Mouse (Mus musculus): Measurements from ENCODE around the gene Stn1.

Stn1 gene

DNA sequence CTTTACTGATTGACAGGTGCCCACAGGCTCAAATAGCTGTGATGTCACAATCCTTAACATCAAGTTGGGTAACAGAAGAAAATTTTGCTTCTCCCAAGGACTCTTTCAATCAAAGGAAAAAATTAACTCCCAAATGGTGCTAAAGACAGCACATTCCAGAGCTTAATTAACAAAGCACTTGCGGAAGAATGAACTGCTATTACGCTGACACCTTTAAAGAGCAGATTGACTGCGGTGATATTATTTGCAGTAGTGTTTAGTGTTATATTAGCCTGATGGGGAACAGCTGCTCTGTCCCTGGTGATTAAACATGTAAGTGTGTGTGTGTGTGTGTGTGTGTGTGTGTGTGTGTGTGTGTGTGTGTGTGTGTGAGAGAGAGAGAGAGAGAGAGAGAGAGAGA lies 7.7 kb upstream of the Stn1 start:
- in situ Hi-C loops (cut with MboI; ENCODE audit: low sequenced_read_pairs): no loop called here

GRCm38 (mm10) chr19:47542441-47542840 lies 5.1 kb upstream of the Stn1 start:
- in situ Hi-C loops (cut with MboI; ENCODE audit: low sequenced_read_pairs): no loop called here

DNA sequence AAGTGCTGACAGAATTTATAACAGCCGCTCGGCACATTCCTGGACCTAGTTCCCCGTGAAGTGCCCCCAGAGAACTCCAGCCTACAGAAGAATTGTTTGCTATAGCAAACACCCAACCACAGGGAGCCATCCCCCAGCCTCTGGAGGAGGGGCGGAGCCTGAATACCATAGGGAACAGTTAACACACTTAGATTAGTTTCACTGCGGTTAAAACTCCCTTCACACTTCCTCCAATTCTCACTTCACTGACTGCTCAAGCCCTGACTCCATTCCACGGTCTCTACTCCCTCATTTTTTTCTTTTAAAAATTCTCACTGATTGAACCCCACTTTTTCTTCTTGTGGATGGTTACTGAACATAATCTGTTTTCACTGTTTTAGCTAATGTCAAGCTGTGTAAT lies 1.5 kb upstream of the Stn1 start:
- in situ Hi-C loops (cut with MboI; ENCODE audit: low sequenced_read_pairs): no loop called here

GRCm38 (mm10) chr19:47537879-47538278 lies 572 bp upstream of the Stn1 start:
- in situ Hi-C loops (cut with MboI; ENCODE audit: low sequenced_read_pairs): no loop called here

DNA sequence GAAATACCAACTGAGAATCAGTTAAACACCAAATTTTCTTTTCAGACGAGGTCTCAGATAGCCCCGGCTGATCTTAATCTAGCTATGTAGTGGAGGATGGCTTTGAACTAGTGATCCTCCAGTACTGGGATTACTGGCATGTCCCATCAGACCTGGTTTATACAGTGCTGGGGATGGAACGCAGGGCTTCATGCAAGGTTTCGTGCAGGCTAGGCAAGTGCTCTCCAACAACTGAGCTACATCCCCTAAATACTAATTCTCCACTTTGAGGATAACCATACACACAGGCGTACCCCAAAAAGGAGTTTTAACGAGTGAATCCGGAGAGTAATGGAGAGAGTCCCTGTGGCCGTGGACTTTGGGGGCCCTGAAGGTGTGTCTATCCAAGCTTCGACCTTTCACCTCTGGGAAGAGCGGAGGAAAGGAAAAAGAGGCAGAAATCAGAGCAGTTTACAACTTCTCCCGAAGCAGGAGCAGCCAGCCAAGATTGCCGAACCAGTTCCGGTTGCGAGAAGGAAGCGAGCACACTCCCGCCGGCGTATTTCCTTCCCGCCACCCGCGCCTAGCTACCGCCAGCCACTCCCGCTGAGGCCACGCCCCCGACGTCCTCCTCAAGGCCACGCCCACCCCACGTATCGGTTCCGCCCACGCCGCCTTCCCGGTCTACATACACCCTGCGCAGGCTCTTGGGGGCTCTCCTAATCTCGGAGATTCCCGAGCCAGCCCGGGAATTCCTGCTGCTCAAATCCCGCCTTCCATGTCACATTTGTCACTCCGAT lies 597 bp downstream of the Stn1 start:
- in situ Hi-C loops (cut with MboI; ENCODE audit: low sequenced_read_pairs): no loop called here

- in situ Hi-C loops (cut with MboI; ENCODE audit: low sequenced_read_pairs): no loop called here
These were observed 3.2 kb downstream of the Stn1 start for GRCm38 (mm10) chr19:47534131-47534530.

DNA sequence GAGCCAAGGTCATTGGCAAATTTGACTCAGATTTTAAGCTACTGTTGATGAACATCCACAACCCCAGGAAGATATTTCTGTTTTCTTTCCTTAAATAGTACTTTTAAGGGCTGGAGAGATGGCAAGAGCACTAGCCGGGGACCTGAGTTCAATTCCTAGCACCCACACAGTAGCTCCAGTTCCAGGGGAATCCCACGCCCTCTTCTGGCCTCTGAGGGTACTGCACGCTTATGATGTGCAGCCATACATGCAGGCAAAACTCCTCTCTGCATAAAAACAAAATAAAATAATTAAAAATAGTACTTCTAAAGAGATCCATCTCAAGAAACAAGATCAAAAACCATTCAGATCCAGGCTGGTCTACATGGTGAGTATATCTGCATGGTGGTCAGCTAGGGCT lies 4.9 kb downstream of the Stn1 start:
- in situ Hi-C loops (cut with MboI; ENCODE audit: low sequenced_read_pairs): no loop called here

DNA sequence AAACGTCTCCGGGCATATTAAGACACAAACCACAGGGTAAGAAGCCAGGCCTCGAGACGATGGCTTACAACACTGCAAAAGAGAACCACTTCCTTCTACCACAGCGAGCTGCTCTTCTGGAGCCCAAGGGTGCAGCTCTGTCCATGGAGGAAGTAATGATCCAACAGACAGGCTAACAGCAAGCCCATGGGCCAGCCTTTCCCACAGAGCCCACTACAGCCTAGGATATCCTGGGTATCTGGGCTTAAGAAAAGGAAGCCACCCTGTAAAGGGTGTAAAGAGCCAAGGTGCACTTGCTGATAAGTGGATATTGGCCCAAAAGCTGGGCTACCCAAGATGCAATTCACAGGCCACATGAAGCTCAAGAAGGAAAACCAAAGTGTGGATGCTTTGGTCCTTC lies 6.0 kb downstream of the Stn1 start:
- in situ Hi-C loops (cut with MboI; ENCODE audit: low sequenced_read_pairs): no loop called here

DNA sequence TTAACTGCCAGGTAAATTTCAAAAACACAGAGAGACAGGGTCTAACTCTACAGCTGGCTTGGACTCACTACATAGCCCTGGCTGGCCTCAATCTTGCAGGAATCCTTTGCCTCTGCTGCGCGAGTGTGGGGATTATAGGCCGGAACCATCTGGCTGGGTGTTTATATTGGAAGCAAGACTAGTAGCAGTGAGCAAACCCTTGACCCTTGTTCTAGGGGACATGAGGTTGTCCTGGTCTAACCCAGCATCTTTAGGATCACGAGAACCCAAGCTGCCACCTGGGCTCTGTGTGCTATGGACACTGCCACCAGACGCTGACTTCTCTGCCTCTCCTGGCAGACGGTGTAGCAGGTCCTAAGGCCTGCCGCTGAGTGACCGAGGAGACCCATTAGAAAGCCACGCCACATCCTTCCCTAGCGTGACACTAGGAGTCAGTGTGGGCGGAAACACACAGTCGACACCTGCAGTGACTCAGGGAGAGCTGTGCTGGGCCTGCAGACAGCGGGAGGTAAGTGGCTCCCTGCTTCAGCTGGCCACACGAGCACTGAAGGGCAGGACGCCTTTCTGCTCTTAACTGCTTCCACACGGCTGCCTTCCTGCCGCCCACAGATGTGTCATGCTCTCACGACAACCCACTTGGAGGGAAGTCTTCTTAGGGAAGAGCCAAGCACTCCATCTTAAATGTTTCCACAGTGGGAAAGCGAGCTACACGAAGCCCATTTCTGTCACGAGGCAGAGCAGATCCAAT lies 10.9 kb downstream of the Stn1 start:
- in situ Hi-C loops (cut with MboI; ENCODE audit: low sequenced_read_pairs): no loop called here

DNA sequence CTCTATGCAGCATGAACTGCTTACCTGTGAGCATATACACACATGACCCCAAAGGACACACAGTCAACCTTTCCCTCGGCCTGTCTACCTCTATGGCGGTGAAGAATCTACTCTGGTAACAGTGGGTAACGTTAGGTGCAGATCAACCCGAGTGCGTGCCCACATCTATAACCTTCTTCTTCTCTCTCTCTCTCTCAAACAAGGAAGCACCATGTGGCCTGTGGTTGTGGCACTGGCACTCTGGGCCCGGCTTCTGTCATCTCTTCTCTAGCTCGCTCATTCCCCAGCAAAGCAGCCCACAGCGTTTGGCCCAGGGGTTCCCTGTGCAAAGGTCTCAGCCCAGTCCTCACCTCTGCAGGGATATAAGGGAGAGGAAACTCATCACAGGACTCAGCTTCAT lies 12.4 kb downstream of the Stn1 start:
- in situ Hi-C loops (cut with MboI; ENCODE audit: low sequenced_read_pairs): no loop called here

DNA sequence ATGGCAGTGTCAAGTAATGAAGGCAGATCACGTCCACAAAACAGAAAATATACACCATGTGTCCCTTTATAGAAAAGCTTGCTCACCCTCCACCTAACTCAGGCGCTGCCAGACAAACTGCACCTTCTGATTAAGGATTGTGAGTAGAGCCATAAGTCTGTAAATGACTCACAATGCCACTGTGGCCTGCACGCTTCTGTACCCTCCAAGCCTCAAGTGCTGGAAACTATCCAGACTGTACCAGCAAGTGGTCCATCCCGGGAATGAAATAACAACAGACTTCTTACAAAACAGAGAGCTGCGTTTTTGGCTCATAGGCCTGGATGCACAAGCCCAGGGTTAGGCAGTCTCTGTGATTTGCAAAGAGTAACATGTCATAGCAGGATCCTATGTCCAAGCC lies 15.9 kb downstream of the Stn1 start:
- in situ Hi-C loops (cut with MboI; ENCODE audit: low sequenced_read_pairs): no loop called here

GRCm38 (mm10) chr19:47519163-47519893 lies 18.0 kb downstream of the Stn1 start:
- in situ Hi-C loops (cut with MboI; ENCODE audit: low sequenced_read_pairs): no loop called here

DNA sequence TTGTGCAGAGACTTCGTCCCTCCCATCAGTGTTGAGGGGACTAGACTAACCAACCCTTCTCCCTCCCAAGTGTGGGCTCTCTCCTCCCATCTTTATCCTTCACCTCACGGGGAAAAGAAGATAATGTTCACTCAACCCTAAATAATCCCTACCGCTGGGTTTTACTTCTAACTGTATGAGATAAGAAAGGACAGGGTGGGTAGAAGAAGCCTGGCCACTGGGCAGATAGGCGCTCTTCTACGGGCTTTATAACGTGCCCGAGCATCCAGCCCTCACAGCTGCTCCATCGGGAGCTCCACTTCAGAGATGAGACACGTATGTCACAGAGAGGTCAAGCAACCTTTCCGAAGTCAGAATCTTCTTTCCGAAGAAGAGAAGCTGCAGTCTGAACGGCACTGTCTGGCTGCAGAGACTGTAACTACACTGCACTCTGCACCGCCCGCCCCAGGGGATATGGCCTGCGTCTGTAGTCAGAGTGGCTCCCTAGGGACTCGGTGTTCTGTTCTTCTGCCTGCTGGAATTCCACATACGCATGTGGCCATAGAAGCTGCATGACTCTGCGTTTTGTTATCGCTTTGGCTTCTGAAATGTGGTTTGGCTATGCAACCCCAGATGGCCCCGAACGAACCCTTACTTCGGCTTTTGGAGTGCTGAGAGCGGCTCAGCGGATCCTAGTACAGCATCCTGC lies 18.7 kb downstream of the Stn1 start:
- in situ Hi-C loops (cut with MboI; ENCODE audit: low sequenced_read_pairs): no loop called here

- in situ Hi-C loops (cut with MboI; ENCODE audit: low sequenced_read_pairs): no loop called here
These were observed 19.7 kb downstream of the Stn1 start for GRCm38 (mm10) chr19:47517570-47517969.

- in situ Hi-C loops (cut with MboI; ENCODE audit: low sequenced_read_pairs): no loop called here
These were observed 20.4 kb downstream of the Stn1 start for GRCm38 (mm10) chr19:47516879-47517278.

DNA sequence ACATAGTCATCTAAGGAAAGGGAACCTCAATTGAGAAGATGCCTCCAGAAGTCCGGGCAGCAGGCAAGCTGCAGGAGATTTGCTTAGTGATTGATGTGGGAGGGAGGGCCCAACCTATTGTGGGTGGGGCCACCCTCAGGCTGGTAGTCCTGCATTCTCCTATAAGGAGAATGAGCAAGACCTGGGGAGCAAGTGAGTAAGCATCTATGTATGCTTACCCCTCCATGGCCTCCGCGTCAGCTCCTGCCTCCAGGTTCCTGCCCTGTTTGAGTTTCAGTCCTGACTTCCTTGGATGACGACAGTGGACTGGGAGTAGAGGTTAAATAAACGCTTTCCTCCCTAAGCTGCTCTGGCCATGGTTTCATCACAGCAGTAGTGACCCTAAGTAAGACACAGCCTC lies 22.2 kb downstream of the Stn1 start:
- in situ Hi-C loops (cut with MboI; ENCODE audit: low sequenced_read_pairs): no loop called here

DNA sequence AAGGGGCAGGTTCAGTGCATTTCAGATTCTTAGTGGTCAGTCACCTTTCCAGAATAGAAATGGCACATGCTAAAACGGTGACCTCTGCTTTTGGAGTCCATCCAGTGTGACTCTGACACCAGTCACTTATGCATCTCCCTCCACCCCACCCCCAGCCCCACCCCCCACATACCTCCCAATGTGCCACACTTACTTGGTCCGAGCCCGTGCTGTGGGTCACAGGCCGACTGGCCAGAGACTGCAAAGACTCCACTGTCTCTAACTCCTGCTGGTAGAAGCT lies 23.7 kb downstream of the Stn1 start:
- in situ Hi-C loops (cut with MboI; ENCODE audit: low sequenced_read_pairs): no loop called here

GRCm38 (mm10) chr19:47512794-47513617 lies 24.3 kb downstream of the Stn1 start:
- in situ Hi-C loops (cut with MboI; ENCODE audit: low sequenced_read_pairs): no loop called here

DNA sequence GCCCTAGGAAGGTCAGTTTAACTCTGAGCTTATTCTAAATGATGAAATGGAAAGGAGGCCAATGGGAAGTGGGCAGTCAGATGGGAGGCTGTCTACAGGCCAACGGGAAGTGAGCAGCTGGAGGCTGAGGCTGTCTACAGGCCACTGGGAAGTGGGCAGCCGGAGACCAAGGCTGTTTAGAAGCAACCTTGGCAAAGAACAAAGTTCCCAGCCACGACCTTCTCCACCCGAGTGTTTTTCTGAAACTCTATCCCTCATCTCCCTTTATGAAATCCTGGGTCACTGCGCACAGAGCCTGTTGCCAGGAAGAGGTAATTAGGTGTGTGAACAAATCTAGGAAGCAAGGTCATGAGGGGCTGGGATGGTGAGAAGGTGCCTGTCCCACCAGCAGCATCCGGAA lies 25.3 kb downstream of the Stn1 start:
- in situ Hi-C loops (cut with MboI; ENCODE audit: low sequenced_read_pairs): no loop called here

GRCm38 (mm10) chr19:47511294-47511675 lies 26.0 kb downstream of the Stn1 start:
- in situ Hi-C loops (cut with MboI; ENCODE audit: low sequenced_read_pairs): no loop called here

Measured in CH12F3 (cell line).